Mouse (Mus musculus) intestine, embryonic 14.5 days (tissue): ENCODE data around the gene Fbxo24. TPM values are rescaled to one million over a fixed set of nuclear protein-coding genes. Genes with fewer than 3 reads are reported as not detected.
A peak's percentile ranks its signal among the peaks of the same experiment; 100 is the strongest.

ENCODE experiments used
- ATAC-seq: fragments of 200-750 bp; cut with Nextera tagmentation; replicated peaks from 2 replicates; pipeline ENCODE4 v1.8.0; 2017; ENCODE audit warnings: low read depth, moderate number of reproducible peaks, moderate TSS enrichment, moderate library complexity; ENCODE audit not compliant: low FRiP score, low TSS enrichment
- DNase-seq: peaks from one replicate; pipeline ENCODE4 v3.0.0-alpha.2; 2018; ENCODE audit warnings: low spot score
- H3K27ac ChIP-seq: fragments of 300-500 bp; sonication (generic); 2 replicates; pipeline ENCODE4 v1.5.1; 2014; ENCODE audit warnings: low read depth, mild to moderate bottlenecking, control low read depth
- H3K27me3 ChIP-seq: fragments of 300-500 bp; sonication (generic); replicated peaks from 2 replicates; pipeline ENCODE4 v1.6.1; 2014; ENCODE audit warnings: low read length, control low read depth; ENCODE audit not compliant: control insufficient read depth, insufficient read depth
- H3K36me3 ChIP-seq: fragments of 300-500 bp; sonication (generic); 2 replicates; pipeline ENCODE4 v1.6.1; 2014; ENCODE audit warnings: low read length, control low read depth; ENCODE audit not compliant: control insufficient read depth, insufficient read depth
- H3K4me1 ChIP-seq: fragments of 300-500 bp; sonication (generic); replicated peaks from 2 replicates; pipeline ENCODE4 v1.6.1; 2014; ENCODE audit warnings: low read length, control low read depth, mixed read lengths; ENCODE audit not compliant: control insufficient read depth, insufficient read depth
- H3K4me2 ChIP-seq: fragments of 300-500 bp; sonication (generic); 2 replicates; pipeline ENCODE4 v1.6.1; 2014; ENCODE audit warnings: low read length
- H3K4me3 ChIP-seq: fragments of 300-500 bp; sonication (generic); 2 replicates; pipeline ENCODE4 v1.5.1; 2014; ENCODE audit warnings: low read depth, low read length, control low read depth, mixed read lengths
- H3K9ac ChIP-seq: fragments of 300-500 bp; sonication (generic); 2 replicates; pipeline ENCODE4 v1.6.1; 2014; ENCODE audit warnings: mild to moderate bottlenecking, low read length
- H3K9me3 ChIP-seq: fragments of 300-500 bp; sonication (generic); 2 replicates; pipeline ENCODE4 v1.6.1; 2016; ENCODE audit warnings: low read length, control low read depth; ENCODE audit not compliant: control insufficient read depth
- WGBS: fragments of 180-500 bp; shearing (Covaris S2); extraction: QIAGEN DNeasy Blood & Tissue Kit; methylation state at CpG from one replicate; pipeline ENCODE4 v1.1.7; 2014; 5-methylcytosine and 5-hydroxymethylcytosine counted together
- polyA plus RNA-seq: library from polyadenylated mRNA; unstranded; fragments of >200 nt; fragmentation: Nextera tagmentation; extraction: Ambion mirVana; gene quantifications from 2 replicates; pipeline ENCODE4 v1.2.1, GENCODE M21; 2014

The Fbxo24 gene
- polyA plus RNA-seq, 1 experiment from 2014 or later = 0.11 TPM

- H3K4me1 ChIP-seq = peaks cover 21% of the 10 kb centered on the region
- WGBS = 35% methylated on average over 9 of the region's 9 CpGs
- H3K27me3 ChIP-seq = peaks cover 31% of the 10 kb centered on the region
- peaks cover 7% of the 10 kb centered on the region for H3K36me3 ChIP-seq
- H3K9ac ChIP-seq = no peak overlapping the region
- ATAC-seq = no peak
- no peak overlapping the region for H3K4me2 ChIP-seq
- no peak for DNase-seq
- no peak overlapping the region for H3K4me3 ChIP-seq
- H3K27ac ChIP-seq = no peak overlapping the region
- H3K9me3 ChIP-seq = no peaks in the 10 kb centered on the region
Observed at GRCm38 (mm10) chr5:137647827-137648601, 19.2 kb upstream of the Fbxo24 start.

GRCm38 (mm10) chr5:137645652-137646091 lies 16.9 kb upstream of the Fbxo24 start, which contains the start of gene Irs3:
Gene Irs3 (minus strand): TSS chr5:137645714.
- ATAC-seq (no peak), DNase-seq (no peak)
- H3K4me2 ChIP-seq = peak within 1 kb of the TSS; percentile 44
- H3K27me3 ChIP-seq = peaks cover 31% of the 10 kb centered on the region
- H3K9me3 ChIP-seq = no peaks in the 10 kb centered on the region
- H3K9ac ChIP-seq = peak within 1 kb of the TSS; percentile 25; the same call in 1 of the 2 replicates
- peak within 1 kb of the TSS; percentile 25 for H3K4me3 ChIP-seq
- H3K36me3 ChIP-seq = peaks cover 21% of the 10 kb centered on the region
- H3K4me1 ChIP-seq = peaks cover 21% of the 10 kb centered on the region
- H3K27ac ChIP-seq = no peak within 1 kb of the TSS
- WGBS = 19% methylated on average over 11 of the region's 11 CpGs

- peaks cover 17% of the 10 kb centered on the region for H3K4me1 ChIP-seq
- H3K9me3 ChIP-seq = no peaks in the 10 kb centered on the region
- H3K4me2 ChIP-seq = peak overlapping the region; percentile 44
- WGBS = 4% methylated on average over 44 of the region's 44 CpGs
- DNase-seq = no peak
- H3K36me3 ChIP-seq = peaks cover 26% of the 10 kb centered on the region
- peak overlapping the region; percentile 25; the same call in 1 of the 2 replicates for H3K9ac ChIP-seq
- ATAC-seq = no peak
- H3K4me3 ChIP-seq = peak overlapping the region; percentile 25
- H3K27me3 ChIP-seq = peaks cover 31% of the 10 kb centered on the region
- H3K27ac ChIP-seq = no peak overlapping the region
Observed at GRCm38 (mm10) chr5:137645091-137645651, 16.4 kb upstream of the Fbxo24 start.

- H3K4me2 ChIP-seq = no peak overlapping the region
- no peaks in the 10 kb centered on the region for H3K9me3 ChIP-seq
- H3K27ac ChIP-seq = no peak overlapping the region
- 37% methylated on average over 19 of the region's 19 CpGs for WGBS
- peaks cover 29% of the 10 kb centered on the region for H3K36me3 ChIP-seq
- H3K27me3 ChIP-seq = peaks cover 31% of the 10 kb centered on the region
- ATAC-seq (no peak), DNase-seq (no peak)
- peaks cover 11% of the 10 kb centered on the region for H3K4me1 ChIP-seq
- no peak overlapping the region for H3K4me3 ChIP-seq
- no peak overlapping the region for H3K9ac ChIP-seq
Observed at GRCm38 (mm10) chr5:137644484-137644883, 15.7 kb upstream of the Fbxo24 start.

GRCm38 (mm10) chr5:137642886-137643285 lies 14.1 kb upstream of the Fbxo24 start:
- Histone ChIP-seq H3K4me3 (no peak overlapping the region), H3K36me3 (peaks cover 45% of the 10 kb centered on the region), H3K27me3 (peaks cover 31% of the 10 kb centered on the region), H3K4me1 (peaks cover 7% of the 10 kb centered on the region; the same call in 1 of the 2 replicates), H3K27ac (no peak overlapping the region), H3K9ac (no peak overlapping the region), H3K9me3 (no peaks in the 10 kb centered on the region), H3K4me2 (no peak overlapping the region)
- WGBS = 38% methylated on average over 4 of the region's 4 CpGs
- ATAC-seq (no peak), DNase-seq (no peak)

- Histone ChIP-seq H3K4me2 (no peak within 1 kb of the TSS), H3K27ac (no peak within 1 kb of the TSS), H3K36me3 (peaks cover 63% of the 10 kb centered on the region), H3K9me3 (no peaks in the 10 kb centered on the region), H3K9ac (no peak within 1 kb of the TSS), H3K4me1 (peaks cover 7% of the 10 kb centered on the region; the same call in 1 of the 2 replicates), H3K27me3 (peaks cover 28% of the 10 kb centered on the region), H3K4me3 (no peak within 1 kb of the TSS)
- ATAC-seq (no peak), DNase-seq (no peak)
- 87% methylated on average over 19 of the region's 19 CpGs for WGBS
Observed at GRCm38 (mm10) chr5:137641054-137641453, 12.3 kb upstream of the Fbxo24 start, which contains the start of gene Sap25. Gene Sap25 (plus strand): TSS chr5:137641334.

- ATAC-seq = no peak
- H3K27me3 ChIP-seq = peaks cover 13% of the 10 kb centered on the region
- 78% methylated on average over 7 of the region's 7 CpGs for WGBS
Observed at GRCm38 (mm10) chr5:137639472-137639871, 10.7 kb upstream of the Fbxo24 start.

GRCm38 (mm10) chr5:137633397-137634084 lies 4.7 kb upstream of the Fbxo24 start:
- Histone ChIP-seq H3K9me3 (no peaks in the 10 kb centered on the region), H3K36me3 (peaks cover 52% of the 10 kb centered on the region), H3K9ac (no peak overlapping the region), H3K4me3 (no peak overlapping the region), H3K4me2 (no peak overlapping the region), H3K27ac (no peak overlapping the region), H3K27me3 (no peaks in the 10 kb centered on the region), H3K4me1 (peaks cover 21% of the 10 kb centered on the region)
- 77% methylated on average over 12 of the region's 12 CpGs for WGBS
- no peak for ATAC-seq
- no peak for DNase-seq

More at GRCm38 (mm10) chr5:137639472-137639871, 10.7 kb upstream of the Fbxo24 start:
- Histone ChIP-seq H3K9ac (no peak overlapping the region), H3K27ac (no peak overlapping the region), H3K4me1 (no peaks in the 10 kb centered on the region), H3K4me2 (no peak overlapping the region), H3K36me3 (peaks cover 76% of the 10 kb centered on the region), H3K4me3 (no peak overlapping the region), H3K9me3 (no peaks in the 10 kb centered on the region)
- DNase-seq = no peak
